8 mouse cellular contexts compared by ENCODE assay signal in the genomic region with DNA sequence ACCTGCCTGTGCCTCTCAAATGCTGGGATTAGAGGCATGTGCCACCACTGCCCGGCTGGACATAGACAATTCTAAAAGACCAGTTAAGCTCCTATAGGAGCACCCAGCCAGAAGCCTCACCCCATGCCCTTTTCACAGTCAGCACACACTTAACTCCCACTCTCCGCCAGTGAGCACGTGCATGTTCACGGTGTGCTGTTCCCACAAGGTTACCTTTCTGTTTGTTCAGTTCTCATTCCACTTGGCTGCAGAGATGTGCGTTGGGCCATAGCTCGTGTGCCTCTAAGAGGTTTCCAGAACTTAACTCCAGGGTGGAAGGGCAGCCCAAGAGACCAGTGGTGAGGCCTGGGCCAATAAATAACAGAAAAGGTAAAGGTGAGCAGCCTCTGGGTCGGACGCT. TPM values are rescaled to one million over a fixed set of nuclear protein-coding genes. Genes with fewer than 3 reads are reported as not detected.
DNase-seq lines count a peak whose midpoint lies in the region; ATAC-seq lines count a peak whose summit lies in the region.

No protein-coding gene starts in this region.

- 89% methylated on average over 8 of the region's 8 CpGs for WGBS in neural tube, embryonic 12.5 days
- WGBS in lung, embryonic 16.5 days, result 63% methylated on average over 8 of the region's 8 CpGs

- peak overlapping the region; percentile 92 for H3K4me2 ChIP-seq in neural tube, embryonic 12.5 days (replicated peaks)
- H3K4me2 ChIP-seq in lung, embryonic 16.5 days (ENCODE audit: low read depth, low read length), result peak overlapping the region; percentile 61

- 0 out of 2 replicates have a peak overlapping the region, but pooled peaks have one; percentile 65 for H3K9ac ChIP-seq in neural tube, embryonic 12.5 days
- H3K9ac ChIP-seq in lung, embryonic 16.5 days (ENCODE audit: low read length), result peak overlapping the region; percentile 33

- no peak for ATAC-seq in neural tube, embryonic 12.5 days (ENCODE audit: low FRiP score, low read depth)
- peak; percentile 64 for ATAC-seq in lung, embryonic 16.5 days (ENCODE audit: low read depth)

- no peak overlapping the region for H3K4me3 ChIP-seq in neural tube, embryonic 12.5 days
- H3K4me3 ChIP-seq in lung, embryonic 16.5 days (ENCODE audit: low read length), result peak overlapping the region; percentile 77

- H3K36me3 ChIP-seq in neural tube, embryonic 12.5 days, result peaks cover 12% of the 10 kb centered on the region
- H3K36me3 ChIP-seq in lung, embryonic 16.5 days (ENCODE audit: control insufficient read depth, insufficient read depth, low read length), result peaks cover 5% of the 10 kb centered on the region

- no peaks in the 10 kb centered on the region for H3K27me3 ChIP-seq in neural tube, embryonic 12.5 days (replicated peaks)
- H3K27me3 ChIP-seq in lung, embryonic 16.5 days (ENCODE audit: control insufficient read depth, insufficient read depth, low read depth, low read length), result no peaks in the 10 kb centered on the region

- peaks cover 18% of the 10 kb centered on the region for H3K4me1 ChIP-seq in neural tube, embryonic 12.5 days
- H3K4me1 ChIP-seq in lung, embryonic 16.5 days (replicated peaks; ENCODE audit: control insufficient read depth, insufficient read depth, low read length), result peaks cover 9% of the 10 kb centered on the region

- no peaks in the 10 kb centered on the region for H3K9me3 ChIP-seq in neural tube, embryonic 12.5 days
- no peaks in the 10 kb centered on the region for H3K9me3 ChIP-seq in lung, embryonic 16.5 days (ENCODE audit: control insufficient read depth, low read length)

- DNase-seq in cerebellum, adult 9-11 months, result peak; percentile 38
- DNase-seq in cerebellum, adult 18-20 months, result no peak
- no peak for DNase-seq in neural tube, embryonic 10.5 days (ENCODE audit: extremely low spot score, low spot score)
- DNase-seq in urinary bladder, postnatal 25 days (ENCODE audit: low spot score), result no peak
- DNase-seq in right cerebral cortex, postnatal 4 days, result no peak
- no peak for DNase-seq in spleen, postnatal 10 days (ENCODE audit: low spot score in 2 of 2)

- no peak overlapping the region for H3K27ac ChIP-seq in neural tube, embryonic 12.5 days
- H3K27ac ChIP-seq in lung, embryonic 16.5 days (ENCODE audit: low read length), result peak overlapping the region; percentile 91

RNA-seq across cellular contexts. Expression of gene Pex26, which starts 1.8 kb away (rescaled TPM):
- 11.9 and 12.5 TPM in 2 replicates for polyA plus RNA-seq in neural tube, embryonic 12.5 days (2016; fragmentation: Nextera tagmentation; extraction: Ambion mirVana)
- 15.6 and 17.6 TPM in 2 replicates for polyA plus RNA-seq in lung, embryonic 16.5 days (2015; fragmentation: Nextera tagmentation; extraction: Ambion mirVana)

RNA-seq across cellular contexts. Expression of gene Tuba8, which starts 25.3 kb away (rescaled TPM):
- 0.26 and 0.33 TPM in 2 replicates for polyA plus RNA-seq in neural tube, embryonic 12.5 days (2016; fragmentation: Nextera tagmentation; extraction: Ambion mirVana)
- polyA plus RNA-seq in lung, embryonic 16.5 days (2015; fragmentation: Nextera tagmentation; extraction: Ambion mirVana), result 16.9 and 19.9 TPM in 2 replicates

RNA-seq across cellular contexts. Expression of gene Mical3, which starts 54.4 kb away (rescaled TPM):
- 17.3 and 22.2 TPM in 2 replicates for polyA plus RNA-seq in neural tube, embryonic 12.5 days (2016; fragmentation: Nextera tagmentation; extraction: Ambion mirVana)
- 15.9 and 18.0 TPM in 2 replicates for polyA plus RNA-seq in lung, embryonic 16.5 days (2015; fragmentation: Nextera tagmentation; extraction: Ambion mirVana)

Comparison
In these comparisons a context has a peak if more than half of its experiments do, and no peak if none do; other contexts are left out.
1. RNA of gene Tuba8, which starts 25.3 kb away (polyA plus RNA-seq): 16.9 to 19.9 TPM in lung, embryonic 16.5 days; 0.26 to 0.33 TPM in neural tube, embryonic 12.5 days; every median in the first group is over 10 times any median in the second.